Mouse (Mus musculus) liver, postnatal 0 days (tissue): ENCODE measurements at regions not wholly inside any gene's neighbourhood (a gene's known extent, or its start where the extent isn't known, plus 50 kb on each side); places are given as distances from the start of the nearest gene placed in this dataset.

Experiments used
- CTCF ChIP-seq: sonication (generic); IDR thresholded peaks from 2 replicates; pipeline ENCODE4 v1.5.1; 2016; ENCODE audit warnings: antibody characterized with exemption, low read depth
- EP300 ChIP-seq: IDR thresholded peaks from 2 replicates; pipeline ENCODE4 v1.6.1; 2016; ENCODE audit warnings: antibody characterized with exemption, low read depth, mild to moderate bottlenecking

- TF ChIP-seq CTCF (no peak), EP300 (no peak)
Observed at GRCm38 (mm10) chr9:87376731-87377310, 121.5 kb upstream of the Cep162 start.
